Mouse (Mus musculus) lung, adult 2 months (tissue): ENCODE results near the gene Cry2. TPM values are rescaled to one million over a fixed set of nuclear protein-coding genes. Genes with fewer than 3 reads are reported as not detected.

Experiments
- DNase-seq: peaks from one replicate; pipeline ENCODE4 v3.0.0; 2022
- H3K4me1 ChIP-seq: fragments of 200-500 bp; 2 replicates; pipeline ENCODE4 v1.6.1; 2011; ENCODE audit warnings: low read length; ENCODE audit not compliant: control insufficient read depth, insufficient read depth
- H3K4me3 ChIP-seq: fragments of 200-500 bp; replicated peaks from 2 replicates; pipeline ENCODE3; 2011; ENCODE audit warnings: low read depth, mild to moderate bottlenecking, control low read depth, low read length; ENCODE audit errors: extremely low read depth
- CTCF ChIP-seq: fragments of 200-500 bp; IDR thresholded peaks from 2 replicates; pipeline ENCODE4 v1.5.1; 2011; ENCODE audit warnings: mild to moderate bottlenecking, low read length, control low read depth; ENCODE audit not compliant: insufficient read depth
- POLR2A ChIP-seq: fragments of 200-500 bp; IDR thresholded peaks from 2 replicates; pipeline ENCODE4 v1.6.1; 2011; ENCODE audit warnings: low read depth, mild to moderate bottlenecking, control low read depth, low read length, borderline replicate concordance; ENCODE audit errors: extremely low read depth
- WGBS: fragments of 180-500 bp; shearing (Covaris S2); methylation state at CpG from one replicate; pipeline ENCODE4 v1.1.7; 2018; 5-methylcytosine and 5-hydroxymethylcytosine counted together
- polyA plus RNA-seq: library from polyadenylated mRNA; depleted of rRNA; stranded (reverse); fragments of >200 nt; gene quantifications from 2 replicates; pipeline ENCODE4 v1.2.3, GENCODE M21; 2012

The Cry2 gene
- polyA plus RNA-seq, 1 experiment = 37.5 TPM

DNA sequence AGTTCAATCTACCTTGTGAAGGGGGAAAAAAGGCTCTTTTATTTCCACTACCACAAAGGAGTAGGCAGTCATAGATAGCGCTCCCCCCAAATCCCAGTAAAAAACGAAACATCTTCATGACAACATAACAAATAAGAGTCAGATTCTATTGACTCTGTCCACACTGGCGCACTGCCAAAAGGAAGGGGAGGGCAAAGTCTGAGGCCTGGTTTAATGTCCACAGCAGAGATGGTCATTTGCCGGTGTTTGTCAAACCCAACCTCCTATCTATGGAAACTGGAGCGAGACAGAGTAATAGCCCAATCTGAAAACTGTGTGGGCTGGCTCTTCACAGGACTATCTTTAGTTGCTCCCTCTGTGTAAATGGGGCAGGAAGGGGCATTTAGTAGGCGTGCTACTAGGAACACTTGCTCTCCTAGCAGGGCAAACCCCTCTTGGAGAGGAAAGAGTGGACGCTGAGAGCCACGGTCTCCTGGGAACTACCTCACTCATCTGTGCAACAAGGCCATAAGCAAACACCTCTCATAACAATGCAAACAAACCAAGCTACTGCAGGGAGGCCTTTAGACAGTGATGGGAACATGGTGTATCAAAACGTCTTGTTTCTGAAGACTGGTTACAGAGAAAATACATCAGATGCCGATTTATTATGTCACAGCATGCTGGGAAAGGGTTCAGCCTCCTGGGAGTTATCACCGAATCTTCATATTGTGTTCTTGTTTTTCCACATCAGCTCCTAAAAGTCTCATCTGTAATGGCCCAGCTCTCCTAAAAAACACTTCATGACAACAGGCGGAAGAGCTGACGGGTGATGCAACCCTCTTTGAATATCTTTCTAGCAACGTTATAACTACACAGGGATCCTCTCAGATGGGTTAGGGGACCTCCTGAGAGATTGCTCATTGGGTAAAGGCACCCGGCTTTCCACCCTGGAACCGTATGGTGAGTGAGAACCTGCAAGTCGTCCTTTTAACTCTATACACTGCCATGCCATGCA lies 1.2 kb downstream of the Cry2 start:
- peaks cover 41% of the 10 kb centered on the region for H3K4me1 ChIP-seq
- TF ChIP-seq CTCF (no peak), POLR2A (0 out of 2 replicates have a peak, but pooled peaks have one; percentile 5)
- WGBS = 18% methylated on average over 17 of the region's 17 CpGs
- peak; percentile 74 for DNase-seq
- H3K4me3 ChIP-seq = peak overlapping the region; percentile 97

DNA sequence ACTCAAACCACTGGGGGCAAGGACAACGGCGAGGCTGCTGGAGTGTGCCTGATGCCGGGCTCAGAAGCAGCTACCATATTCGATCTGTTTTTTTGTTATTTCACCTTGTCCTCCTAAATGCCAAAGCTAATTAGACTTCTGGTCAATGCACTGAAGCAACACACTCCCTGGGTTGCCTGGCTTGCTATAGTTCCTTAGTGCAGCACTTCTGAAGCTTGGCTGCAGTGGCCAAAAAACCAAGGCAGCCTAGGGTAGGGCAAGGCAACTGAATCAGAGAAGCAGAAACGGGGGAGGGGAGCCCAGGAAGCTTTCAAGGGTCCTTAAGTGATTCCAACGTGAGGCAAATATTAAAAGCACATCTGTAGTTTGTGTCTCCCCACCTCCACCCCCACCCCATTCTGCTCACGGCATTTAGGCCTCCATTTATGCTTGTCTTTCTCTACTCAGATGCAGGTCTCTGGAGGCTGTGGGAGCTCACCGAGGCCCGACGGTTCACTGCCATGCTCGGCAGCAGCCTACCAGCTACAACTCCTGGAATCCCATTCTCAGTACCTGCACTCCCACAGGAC lies 2.1 kb downstream of the Cry2 start:
- TF ChIP-seq POLR2A (no peak), CTCF (no peak)
- 29% methylated on average over 11 of the region's 11 CpGs for WGBS
- H3K4me1 ChIP-seq = peaks cover 48% of the 10 kb centered on the region
- H3K4me3 ChIP-seq = peak overlapping the region; percentile 97
- DNase-seq = no peak

DNA sequence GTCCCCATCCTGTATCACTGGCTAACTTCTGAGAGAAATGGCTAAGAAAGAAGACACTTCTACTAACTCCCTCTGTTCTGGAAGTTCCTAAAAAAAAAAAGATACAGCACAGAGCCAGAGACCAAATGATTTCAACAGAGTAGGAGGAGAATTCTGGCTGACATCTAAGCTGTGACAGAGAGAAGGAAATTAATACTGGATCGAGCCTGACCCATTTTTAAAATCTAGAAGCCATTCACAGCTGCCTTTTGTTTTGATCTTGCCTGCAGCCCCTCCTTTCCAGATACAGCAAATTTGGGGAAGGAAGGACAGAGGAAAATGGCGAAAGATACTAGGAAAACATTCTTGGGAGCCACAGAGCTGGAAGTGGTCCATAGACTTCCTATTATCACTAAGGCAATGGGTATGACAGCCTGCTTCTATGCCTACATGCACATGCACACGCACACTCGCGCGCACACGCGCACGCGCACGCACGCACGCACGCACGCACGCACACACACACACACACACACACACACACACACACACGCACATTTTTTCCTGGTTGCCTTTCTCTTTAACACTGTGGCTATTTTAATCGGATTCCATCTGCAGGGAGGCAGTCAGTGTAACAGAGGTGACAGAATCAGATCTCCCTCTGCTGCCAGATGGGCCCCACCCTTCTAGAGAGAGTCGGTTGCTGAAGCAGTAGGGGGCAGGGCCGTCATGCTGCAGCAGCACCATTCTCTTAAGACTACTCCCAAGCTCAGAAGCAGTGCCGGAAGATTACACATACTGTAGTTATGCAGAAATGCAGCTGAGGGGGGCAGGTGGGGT lies 2.9 kb downstream of the Cry2 start:
- DNase-seq = peak; percentile 56
- 40% methylated on average over 21 of the region's 21 CpGs for WGBS
- Histone ChIP-seq H3K4me3 (peak overlapping the region; percentile 97), H3K4me1 (peaks cover 53% of the 10 kb centered on the region)
- 0 out of 2 replicates have a peak, but pooled peaks have one; percentile 12 for TF ChIP-seq POLR2A
- TF ChIP-seq CTCF = no peak

DNA sequence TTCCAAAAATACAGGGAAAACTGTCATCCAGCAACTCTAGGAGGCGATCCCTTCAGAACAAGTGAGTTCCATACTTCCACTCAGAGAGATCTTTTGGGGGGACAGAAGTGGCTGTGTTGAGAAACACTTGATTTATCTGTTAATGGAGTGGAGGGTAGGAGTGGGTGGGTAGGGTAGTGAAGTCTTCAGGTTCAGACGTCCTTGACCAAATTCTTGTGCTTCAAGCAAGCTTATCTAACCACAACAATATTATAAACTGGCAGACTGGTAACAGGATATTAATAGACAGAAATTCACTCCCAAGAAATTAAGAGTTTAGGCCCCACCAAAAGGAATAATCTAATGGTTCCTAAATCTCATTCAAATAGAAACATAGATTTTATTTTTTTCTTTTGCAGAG lies 3.8 kb downstream of the Cry2 start:
- WGBS = 38% methylated on average over 2 of the region's 2 CpGs
- Histone ChIP-seq H3K4me3 (no peak overlapping the region), H3K4me1 (peaks cover 61% of the 10 kb centered on the region)
- no peak for TF ChIP-seq CTCF
- TF ChIP-seq POLR2A = no peak
- DNase-seq = no peak

DNA sequence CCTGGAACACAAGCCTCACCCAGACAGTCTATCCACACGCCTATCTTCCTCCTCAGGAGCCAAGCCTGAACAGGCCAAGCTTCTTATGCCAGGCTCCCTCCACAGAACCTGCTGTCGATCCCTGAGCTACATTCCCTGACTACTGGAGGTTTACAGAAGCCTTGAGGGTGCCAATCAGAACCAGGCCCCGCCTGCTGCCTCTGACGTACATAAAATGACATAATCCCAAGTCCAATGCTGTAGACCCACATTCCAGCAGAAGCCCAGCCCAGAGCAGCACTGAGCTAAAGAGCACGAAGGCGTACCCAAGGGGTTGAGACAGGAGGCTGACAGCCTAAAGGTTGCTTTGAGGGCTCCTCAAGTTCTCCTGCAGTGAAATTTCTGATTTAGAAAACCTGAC lies 6.0 kb downstream of the Cry2 start:
- no peak overlapping the region for H3K4me3 ChIP-seq
- 17% methylated on average over 6 of the region's 6 CpGs for WGBS
- H3K4me1 ChIP-seq = peaks cover 67% of the 10 kb centered on the region
- TF ChIP-seq POLR2A (peak; percentile 70; the same call in 1 of the 2 replicates), CTCF (no peak)
- DNase-seq = peak; percentile 85

DNA sequence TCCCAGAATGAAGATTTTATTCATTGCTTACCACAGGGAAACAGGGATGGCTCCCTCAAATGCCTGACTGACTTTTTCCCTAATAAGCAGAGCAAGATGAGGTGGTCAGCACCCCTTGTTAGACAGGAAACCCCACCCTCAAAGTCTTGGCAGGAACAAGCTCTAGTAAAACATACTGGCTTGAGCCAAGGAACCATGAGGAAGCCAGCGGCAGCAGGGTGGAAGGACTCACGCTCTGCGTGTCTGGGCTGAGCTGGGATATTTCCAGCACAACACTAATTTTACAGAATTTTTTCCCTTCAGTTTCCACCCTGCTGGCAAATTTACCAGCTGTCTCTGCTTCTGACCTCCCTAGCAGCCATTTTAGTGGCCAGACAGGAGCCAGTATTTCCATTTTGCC lies 7.4 kb downstream of the Cry2 start:
- TF ChIP-seq CTCF (no peak), POLR2A (peak; percentile 20; the same call in 1 of the 2 replicates)
- Histone ChIP-seq H3K4me1 (peaks cover 62% of the 10 kb centered on the region), H3K4me3 (no peak overlapping the region)
- DNase-seq = no peak
- WGBS = 8% methylated on average over 3 of the region's 3 CpGs

DNA sequence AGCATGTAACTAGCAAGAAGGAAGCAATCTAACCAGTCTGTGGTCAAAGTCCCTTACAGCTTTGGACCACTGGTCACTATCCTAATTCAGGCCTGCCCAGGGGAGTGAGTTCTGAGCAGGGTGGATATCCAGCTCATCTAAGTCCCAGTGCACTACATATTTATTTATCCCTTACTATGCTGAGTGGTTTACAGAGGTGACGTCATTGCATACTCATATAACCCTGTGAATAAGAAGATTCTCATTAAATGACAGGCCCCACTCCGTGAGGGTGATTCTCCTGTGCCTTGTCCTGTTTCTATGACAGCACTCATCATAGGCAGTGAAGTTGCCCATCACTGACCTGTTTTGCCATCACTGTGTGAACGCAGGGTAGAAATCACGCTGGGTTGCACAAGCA lies 8.5 kb downstream of the Cry2 start:
- 62% methylated on average over 4 of the region's 4 CpGs for WGBS
- Histone ChIP-seq H3K4me3 (no peak overlapping the region), H3K4me1 (peaks cover 55% of the 10 kb centered on the region)
- DNase-seq = no peak
- TF ChIP-seq POLR2A (no peak), CTCF (no peak)

DNA sequence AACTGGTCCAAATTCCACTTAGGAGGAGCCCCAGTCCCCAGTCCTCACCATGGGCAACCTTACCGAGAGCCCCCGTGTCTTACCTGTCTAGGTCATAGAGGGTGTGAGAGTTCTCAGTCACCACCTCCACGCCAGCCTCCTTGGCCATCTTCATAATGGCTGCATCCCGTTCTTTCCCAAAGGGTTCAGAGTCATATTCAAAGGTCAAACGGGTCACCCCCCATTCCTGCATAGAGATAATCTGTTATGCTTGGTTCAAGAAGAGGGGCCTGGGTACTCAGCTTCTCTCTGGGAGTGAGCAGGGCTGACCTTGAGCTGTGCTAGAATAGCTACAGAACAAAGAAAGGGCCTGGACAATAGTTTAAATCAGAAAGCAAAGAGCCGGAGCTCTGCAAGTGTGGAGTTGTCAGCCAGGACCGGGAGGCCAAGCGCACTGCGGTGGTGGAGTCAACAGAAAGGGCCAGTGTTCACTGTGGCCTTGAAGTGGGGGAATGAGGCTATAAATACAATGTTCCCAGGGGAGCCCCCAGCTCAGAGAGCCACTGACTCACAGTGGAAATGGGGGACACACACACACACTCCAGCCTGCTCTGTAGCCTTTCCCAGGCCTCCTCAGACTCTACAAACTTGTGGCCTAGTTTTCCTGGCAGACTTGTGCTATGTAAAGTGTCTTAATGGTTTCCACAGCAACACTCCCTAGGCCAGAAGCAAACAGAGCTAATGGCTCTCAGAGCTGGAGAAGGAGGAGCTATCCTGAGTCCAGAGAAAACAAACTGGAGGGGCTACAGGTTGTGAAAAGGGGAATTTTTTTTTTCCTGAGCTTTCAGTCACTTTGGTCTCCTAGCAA lies 9.2 kb downstream of the Cry2 start:
- WGBS = 53% methylated on average over 9 of the region's 9 CpGs
- no peak overlapping the region for H3K4me3 ChIP-seq
- TF ChIP-seq POLR2A = peak; percentile 13; the same call in 1 of the 2 replicates
- no peak for TF ChIP-seq CTCF
- peaks cover 50% of the 10 kb centered on the region for H3K4me1 ChIP-seq
- DNase-seq = peak; percentile 67
